Mouse (Mus musculus) CH12F3 (cell line): ENCODE data around the gene Nfia.

Experiments
- in situ Hi-C: fragments of 300-500 bp; cut with MboI; formaldehyde crosslinking; loops from 2 replicates; pipeline ENCODE4 v1.14.3; 2020; ENCODE audit warnings: low sequenced_read_pairs

Nfia gene

DNA sequence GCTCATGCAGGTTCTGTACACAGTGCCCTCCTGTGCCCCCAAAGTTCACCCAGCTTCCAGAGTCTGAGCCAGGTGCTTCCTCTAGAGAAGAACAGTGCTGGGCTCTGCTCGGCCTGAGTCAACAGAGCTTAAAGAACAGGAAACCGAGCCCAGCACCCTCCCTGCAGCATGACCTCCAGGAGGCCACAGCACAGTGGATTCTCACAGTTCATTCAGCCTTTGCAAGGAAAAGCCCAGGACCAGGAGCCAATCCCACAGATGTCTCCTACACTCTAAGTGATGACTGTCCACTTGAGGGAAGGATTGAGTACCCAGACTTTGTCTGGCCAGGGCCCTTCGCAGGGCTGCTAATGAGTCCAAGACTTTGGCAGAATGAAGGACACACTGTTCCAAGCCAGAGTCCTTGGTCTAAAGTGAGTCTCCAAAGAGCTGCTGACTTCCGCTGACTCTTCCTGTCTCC is 318.9 kb downstream of the Nfia start:
- in situ Hi-C loops: no loop called here

DNA sequence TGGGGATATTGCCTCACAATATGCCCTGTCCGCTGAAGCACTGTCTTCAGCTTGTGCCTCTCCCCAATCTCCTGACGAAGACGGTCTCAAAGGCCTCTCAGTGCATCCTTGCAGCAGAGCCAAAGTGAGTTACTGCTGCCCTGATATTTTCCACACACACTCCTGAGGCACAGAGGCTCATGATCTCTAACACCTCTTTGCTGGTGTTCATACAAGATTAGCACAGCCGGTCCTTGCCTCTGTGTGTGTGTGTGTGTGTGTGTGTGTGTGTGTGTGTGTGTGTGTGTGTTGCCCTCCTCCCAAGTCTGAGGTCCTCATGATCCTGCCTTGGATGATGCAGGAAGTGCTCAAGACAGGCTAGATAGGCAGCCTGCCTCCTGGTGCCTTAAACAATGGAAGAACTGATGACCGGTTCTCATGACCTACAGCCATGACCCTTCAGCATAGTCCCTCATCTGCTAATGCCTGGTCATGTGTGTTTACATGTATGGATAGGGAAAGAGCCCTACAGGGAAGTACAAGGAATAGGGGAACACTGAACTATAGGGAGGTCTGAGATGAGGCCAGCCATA is 319.5 kb downstream of the Nfia start:
- in situ Hi-C loops: no loop called here

DNA sequence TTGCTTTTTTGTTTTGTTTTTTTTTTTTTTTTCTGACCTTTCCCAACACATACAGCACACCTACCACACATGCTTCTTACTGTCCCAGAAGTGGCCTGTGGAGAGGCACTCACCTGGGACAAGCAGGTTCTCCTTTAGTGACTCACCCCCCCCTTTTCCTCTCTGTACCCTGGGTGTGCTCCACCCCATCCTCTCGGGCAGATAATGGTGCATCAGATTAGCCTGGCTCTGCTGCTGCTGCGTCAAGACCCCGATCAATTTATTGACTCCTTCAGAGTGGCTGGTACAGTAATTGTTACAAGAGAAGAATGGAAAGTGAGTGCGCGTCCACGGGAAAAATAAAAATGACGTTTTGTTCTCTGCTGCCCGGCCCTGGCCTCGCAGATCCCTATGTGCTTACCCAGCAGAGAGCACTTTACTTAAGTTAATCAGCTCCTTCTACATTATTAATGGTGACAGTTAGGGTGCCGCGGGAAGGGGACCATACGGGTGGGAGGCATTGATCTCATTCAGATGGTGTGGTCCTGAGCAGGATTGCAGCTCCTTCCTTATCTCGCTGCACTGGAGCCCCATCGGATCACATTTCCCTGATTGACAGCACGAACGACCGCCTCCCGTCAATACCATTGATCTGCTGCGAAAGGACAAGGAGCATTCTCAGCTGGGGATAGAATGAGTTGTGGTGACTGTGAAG is 321.7 kb downstream of the Nfia start:
- in situ Hi-C loops: no loop called here

DNA sequence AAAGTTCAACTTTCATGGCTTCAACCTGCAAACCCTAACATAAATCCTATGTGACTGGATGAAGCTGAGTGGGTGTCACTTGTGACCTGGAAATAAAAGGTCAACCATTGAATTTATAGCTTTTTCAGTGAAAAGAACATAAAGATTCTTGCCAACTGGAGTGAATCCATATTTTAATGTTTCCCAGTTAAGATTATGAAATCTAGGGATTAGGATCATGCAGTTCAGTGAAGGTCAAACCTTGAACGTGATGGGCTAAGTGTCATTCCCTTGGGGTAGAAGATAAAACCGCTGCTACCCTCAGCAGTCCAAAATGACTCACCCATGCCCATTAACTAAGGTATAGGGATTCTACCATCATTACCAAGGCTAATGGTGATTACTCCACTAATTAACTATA is 322.5 kb downstream of the Nfia start:
- in situ Hi-C loops: no loop called here

DNA sequence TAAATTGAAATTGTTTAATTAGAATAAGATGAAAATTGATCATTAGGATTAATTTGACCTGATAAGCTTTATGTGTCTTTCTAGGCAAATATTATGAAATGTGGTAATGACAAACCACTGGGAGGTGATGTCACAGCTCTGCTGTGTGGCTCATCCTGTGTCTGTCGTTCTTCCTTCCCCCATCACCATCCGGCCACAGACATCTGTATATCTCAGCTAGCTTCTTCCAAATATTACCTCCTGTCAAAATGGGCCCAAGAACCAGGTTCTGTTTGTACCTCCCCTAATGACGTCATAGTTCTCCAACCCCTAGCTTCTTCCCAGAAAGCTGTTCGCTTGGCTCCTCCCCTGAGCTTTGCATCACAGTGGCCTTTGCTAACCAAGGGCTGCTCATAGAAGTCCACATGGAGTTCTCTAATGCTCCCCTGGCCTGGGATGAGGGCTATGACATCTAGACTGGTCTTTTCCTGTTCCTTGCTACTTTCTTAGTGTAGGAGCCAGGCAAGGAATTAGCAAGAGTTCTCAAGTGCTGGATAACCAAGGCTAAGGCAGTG is 324.6 kb downstream of the Nfia start:
- in situ Hi-C loops: no loop called here

DNA sequence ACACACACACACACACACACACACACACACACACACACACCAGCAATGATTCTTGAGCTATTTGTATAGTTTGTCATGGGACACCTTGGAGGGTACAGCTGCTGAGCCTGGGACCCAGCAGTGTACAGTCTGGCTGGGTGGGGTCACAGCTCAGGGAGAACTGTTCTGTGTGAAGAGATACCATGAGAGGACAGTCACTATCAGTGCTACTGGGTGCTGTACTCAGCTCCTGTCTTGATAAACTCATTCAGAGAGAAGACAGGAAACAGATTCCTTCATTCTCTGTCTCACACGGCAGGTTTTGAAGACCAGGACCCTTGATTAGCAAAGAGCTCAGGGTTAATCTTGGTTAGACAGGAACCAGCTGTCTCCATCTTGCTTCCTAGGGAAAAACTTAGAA is 326.1 kb downstream of the Nfia start:
- in situ Hi-C loops: no loop called here

DNA sequence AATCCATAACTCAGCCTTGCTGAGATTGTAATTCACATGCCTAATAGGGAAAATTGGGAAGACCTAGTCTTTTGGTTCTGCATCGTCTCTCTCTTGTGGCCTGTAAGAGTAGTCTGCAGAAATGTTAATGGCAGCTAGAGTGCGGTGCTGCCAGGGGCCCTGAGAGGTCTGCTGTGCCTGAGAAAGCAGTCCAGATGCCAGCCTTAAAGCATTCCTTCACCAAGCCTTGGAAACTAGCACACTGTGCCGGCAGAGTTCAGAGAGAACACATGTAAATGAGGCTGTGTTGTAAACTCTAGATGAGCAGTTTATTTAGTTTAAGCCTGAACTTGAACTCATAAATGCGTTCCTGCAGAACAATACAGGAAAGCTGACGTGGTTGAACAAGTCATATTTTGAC is 326.9 kb downstream of the Nfia start:
- in situ Hi-C loops: no loop called here

DNA sequence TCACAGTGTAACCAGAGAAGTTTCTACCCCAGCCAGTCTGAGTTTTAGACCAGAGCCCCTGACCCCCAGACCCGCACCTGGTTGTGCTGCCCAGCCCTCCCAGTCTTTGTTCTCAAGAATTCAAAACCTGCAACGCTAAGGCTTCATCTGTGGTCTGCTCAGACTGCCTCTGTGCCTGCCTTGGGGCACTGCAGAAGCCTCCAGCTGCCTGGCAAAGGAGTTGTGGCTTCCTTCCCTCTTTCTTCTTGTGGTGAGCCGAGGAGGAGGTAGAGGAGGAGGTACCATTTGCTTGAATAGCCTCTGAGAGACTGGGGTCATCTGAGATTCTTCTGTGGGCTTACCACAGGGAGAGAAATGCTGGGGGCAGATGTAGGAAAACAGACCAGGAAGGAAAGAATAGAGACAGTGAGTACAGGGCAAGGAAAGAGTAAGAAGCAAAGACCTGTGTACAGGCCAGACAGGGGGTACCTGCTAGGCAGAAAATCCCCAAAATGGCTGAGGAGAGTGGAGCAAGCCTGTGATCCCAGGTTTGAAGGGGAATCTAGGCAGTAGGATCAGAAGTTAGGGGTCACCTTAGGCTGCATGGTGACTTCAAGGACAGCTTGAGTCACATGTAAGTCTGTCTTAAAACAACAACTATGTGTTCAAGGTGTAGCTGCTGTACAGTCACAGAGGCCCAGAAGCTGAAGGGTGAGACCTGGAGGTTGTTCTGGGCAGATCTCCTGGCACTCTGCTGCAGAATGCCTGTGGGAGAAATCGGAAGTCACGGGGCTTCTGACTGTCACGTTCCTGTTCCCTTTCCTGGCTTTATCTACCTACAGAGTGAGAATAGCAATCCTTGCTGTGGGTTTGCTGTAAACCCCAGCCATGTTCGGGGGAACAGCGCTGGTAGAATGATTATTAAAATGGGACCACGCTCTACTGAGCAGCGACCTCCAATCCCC is 328.9 kb downstream of the Nfia start:
- in situ Hi-C loops: no loop called here

DNA sequence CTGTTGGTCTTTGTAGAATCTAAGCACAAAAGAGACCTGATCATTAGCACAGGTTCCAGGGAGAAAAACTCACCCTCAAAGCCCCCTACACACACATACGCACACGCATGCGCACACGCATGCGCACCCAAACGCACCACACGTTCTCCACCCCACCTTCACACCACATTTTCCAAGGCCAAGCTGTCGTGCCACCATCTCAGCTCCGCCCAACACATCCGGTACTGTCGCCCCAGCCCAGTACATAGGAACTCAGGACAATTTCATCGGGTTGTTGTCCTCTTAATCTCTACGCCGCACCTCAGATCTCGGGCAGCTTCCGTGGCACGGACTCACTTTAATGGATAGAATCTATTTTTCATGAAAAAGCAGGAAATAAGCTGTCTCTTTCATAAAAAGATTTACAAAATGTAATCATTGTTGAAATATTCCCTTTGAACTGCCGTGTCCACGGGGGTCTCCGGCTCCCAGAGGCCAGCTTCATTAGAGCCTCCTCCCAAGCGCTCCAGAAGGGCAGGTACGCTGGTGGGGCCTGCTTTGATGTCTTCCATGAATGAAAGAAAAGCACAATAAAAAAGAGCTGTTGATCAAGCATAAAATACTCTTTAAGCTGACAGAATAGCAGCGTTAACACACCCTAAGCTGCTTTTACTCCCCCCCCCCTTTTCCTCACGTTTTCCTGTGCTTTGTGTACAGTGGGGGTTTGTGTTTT is 330.2 kb downstream of the Nfia start:
- in situ Hi-C loops: no loop called here

DNA sequence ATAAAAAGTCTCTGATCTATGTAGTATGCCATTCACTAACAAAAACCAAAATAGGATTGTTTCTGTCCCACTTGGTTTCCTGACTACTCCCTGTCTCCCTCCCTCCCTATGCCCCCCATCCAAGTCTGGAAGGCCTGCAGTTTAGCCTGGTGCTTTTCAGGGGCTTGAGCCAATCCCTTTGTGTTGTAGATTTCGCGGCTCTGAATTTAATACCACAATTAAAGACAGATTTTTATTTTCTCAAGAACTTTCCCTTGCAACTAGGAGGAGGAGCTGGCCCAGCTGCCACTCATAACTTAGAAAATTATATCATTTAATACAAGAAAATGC is 330.8 kb downstream of the Nfia start:
- in situ Hi-C loops: no loop called here

DNA sequence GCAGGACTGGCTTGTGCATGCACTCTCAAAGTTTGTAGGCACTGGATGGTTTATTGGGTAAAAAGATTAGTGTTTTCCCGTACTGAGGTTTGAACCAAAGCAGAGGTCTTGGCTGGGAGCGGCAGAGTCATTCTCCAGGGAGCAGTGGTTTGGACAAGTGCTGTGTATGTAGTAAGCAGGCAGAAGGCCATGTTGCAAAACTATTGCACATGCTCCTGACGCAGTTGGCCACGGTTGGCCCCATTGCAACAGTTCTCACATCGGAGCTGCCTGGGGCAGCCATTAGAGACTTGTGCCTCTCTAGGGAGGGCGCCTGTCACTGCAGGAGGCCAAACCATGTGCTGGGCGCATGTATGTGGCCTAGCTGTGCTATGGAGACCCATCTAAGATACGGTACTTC is 331.6 kb downstream of the Nfia start:
- in situ Hi-C loops: no loop called here

DNA sequence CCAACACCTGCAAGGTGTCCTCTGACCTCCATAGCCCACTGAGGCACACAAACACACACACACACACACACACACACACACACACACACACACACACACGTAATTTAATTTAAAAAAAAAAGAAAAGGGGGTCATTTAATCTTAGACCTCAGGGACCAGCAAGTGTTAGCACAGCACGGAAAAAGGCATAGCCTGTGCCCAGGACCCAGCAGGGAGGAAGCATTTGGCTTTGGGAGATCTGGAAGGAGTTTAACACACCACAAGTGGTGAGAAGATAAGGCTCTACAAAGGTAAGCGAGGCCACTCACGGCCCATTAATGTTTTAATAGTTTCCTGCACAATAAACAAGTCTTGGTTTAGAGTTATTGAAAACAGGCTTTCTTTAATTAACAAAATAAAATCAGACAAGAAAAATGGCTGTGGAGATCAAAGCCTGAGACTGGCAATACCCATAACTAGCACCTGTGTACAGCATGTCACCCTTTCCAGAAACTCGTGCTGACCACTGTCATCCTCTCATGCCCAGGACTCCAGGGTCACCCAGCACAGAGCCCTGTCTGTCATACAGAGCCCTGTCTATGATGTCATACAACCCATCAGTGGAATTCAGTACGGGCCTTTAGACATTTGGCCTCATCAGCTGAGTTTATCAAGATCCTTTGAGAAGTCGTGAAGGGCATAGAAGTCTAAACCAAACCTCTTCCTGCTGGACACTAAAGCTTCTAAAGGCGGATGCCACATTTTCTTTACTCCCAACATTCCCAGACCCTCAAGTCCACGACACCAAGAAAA is 332.6 kb downstream of the Nfia start:
- in situ Hi-C loops: no loop called here

DNA sequence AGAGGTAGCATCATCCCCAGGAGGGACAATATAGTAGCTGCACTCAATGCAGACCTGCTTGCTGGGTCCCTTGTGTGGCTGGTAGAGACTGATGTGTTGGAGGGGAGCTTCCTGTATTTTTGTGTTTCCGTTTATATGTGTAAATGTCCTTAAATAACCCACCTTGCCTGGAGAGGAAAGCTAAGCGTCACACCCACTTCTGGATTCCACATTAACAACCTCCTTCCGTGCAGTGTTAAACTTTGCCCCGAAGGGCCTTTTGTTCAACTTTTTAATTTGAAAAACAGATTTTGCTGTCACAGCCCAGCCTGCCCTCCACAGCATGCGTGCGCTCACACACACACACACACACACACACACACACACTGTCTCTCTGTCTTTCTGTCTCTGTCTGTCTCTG is 333.4 kb downstream of the Nfia start:
- in situ Hi-C loops: no loop called here

DNA sequence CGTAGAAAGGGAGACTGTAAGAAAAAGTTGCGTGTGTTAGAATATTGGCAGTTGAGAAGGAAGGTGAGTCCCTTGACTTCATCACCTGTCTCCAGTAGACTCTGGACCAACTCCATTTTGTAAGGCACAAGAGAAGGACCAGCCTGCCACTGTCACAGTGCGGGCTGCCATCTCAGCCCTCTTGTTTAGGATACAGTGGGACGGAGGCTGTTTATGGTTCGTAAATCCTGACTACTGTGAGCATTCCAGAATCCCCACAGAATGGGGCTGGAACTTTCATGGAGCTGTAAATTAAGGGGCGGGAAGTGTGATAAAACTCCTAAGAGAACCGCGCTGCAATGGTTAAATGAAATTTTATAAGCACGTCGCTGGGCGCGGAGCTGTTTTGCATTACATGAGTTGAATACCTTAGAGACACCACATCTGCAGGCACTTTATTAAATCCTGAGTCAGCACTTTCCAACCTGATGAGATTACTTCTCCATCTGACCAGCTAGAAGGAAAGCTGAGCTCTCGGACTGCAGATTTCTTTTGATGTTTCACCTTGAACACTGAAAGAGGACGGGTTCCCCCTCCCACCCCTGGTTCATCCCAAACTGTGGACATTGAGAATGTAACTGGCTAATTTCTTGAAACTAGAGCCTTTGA is 334.0 kb downstream of the Nfia start:
- in situ Hi-C loops: no loop called here

DNA sequence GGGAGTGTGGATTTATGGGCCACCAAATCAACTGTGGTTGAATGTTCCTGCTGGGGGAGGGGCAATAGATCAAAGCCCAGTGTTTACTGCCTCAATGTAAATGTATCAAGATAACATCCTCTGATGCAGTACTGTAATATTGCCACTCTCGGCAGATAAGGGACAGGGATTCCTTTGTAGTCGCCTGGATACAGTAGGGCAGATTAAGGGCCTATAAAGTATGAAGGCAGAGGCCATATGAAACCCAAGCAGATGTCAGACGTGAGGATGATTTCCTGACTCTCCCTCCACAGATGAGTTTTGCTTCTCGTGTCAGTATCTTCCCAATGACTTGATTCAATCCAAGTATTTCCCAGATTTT is 334.5 kb downstream of the Nfia start:
- in situ Hi-C loops: no loop called here

DNA sequence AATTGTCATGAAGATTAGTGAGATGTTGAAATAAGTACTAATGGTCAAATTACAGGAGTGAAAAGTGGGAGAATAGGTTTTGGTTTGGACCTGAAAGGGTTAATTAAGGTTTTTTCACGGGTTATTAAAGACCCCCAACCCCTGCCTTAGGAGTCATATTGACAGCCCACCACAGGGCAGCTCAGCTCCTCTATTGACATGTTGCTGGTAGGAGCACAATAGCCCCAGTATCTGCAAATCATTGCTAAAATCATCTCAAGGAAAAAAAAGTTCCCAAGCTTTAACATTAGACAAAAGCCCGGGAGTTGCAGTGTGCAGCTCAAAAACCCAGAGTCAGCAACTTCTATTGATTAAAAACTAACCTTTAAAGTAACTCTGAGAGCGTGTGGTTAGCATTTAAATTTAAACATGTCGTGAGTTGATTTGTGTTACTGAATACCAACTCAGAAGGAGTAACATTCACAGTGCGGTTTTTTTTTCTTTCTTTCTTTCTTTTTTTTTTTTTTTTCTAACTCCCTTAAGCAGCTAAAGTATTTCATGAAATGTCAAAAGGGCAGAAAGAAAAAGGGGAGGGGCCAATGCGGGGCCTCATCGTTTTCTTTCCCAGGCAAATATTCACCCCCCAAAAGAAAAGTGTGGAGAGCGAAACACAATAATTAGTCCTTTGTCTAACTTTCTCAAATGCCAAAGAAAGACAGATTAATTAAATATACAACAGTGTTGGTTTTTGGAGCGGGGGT is 335.6 kb downstream of the Nfia start:
- in situ Hi-C loops: no loop called here

DNA sequence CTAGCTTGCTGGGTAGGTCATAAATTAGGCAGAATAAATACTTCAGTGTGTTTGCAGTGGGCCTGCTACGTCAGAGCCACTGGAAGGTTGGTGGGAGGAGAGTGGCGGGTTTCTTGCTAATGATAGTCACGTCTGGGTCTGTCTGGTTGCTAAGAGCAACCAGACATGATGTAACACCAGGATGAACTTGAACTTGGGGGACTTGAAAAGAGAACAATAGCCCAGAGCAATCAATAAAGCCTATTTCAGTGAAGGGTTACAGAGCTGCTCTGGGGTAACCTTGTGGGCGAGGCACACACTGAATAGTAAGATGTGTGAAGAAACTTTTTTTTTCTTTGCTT is 336.1 kb downstream of the Nfia start:
- in situ Hi-C loops: no loop called here

DNA sequence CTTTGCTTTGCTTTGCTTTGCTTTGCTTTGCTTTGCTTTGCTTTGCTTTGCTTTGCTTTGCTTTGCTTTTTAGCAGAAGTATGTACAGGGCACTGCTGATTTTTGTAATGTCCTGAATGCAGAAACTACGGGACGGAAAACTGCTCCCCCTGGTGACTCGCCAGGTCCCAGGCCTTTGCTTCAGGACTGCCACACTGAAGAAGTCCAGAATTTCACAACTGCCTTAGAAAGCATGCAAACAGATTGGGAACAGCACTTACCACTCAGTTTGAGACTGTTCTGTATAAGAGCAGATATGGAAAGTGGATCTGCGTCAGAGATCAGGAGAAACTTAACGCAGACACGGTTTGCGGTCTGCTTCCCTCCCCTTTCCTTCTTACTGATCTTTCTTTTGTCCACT is 336.5 kb downstream of the Nfia start:
- in situ Hi-C loops: no loop called here

DNA sequence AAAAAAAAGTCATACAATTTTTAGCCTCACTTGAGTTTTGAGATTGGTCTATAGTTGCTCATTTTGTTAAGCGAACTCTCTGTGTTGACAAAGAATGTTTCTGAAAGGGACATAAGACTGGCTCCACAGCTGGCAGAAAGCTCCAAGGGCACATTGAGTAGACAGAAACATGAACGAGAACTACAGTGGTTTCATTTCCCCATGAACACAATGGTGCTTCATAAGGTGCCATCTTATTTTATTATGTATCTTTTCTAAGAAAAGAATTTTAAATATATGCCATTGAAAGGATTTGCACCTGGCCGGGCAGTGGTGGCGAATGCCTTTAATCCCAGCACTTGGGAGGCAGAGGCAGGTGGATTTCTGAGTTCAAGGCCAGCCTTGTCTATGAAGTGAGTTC is 337.4 kb downstream of the Nfia start:
- in situ Hi-C loops: no loop called here
